Mouse (Mus musculus): ENCODE results near the gene Dab2ip. TPM values are rescaled to one million over a fixed set of nuclear protein-coding genes. Genes with fewer than 3 reads are reported as not detected.

Dab2ip gene
- polyA plus RNA-seq, 1 experiment from 2014 or later = 26.3 TPM

DNA sequence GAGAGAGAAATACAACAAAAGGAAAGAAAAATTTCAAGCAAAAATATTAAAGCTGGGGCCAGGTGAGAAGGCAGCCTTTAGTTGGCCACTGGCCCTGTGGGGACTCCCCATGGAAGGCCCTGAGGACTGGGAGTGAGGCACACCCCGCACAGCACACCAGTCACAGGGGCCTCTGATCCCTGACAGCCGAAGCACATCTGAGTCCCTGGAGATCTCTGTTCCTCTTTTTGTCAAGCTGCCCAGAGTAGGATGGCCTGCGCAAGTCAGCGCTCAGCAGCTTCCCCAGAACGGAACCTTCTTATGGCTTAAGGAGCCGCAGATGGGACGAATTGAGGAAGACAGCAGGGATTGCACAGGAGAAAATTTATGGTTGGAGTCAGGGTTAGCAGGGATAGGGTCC is 198.4 kb downstream of the Dab2ip start:
- H3K27ac ChIP-seq (ENCODE audit: low read length) = no peak overlapping the region
- no peaks in the 10 kb centered on the region for H3K36me3 ChIP-seq (ENCODE audit: insufficient read depth, low read length)
- 52% methylated on average over 7 of the region's 7 CpGs for WGBS
- no peak overlapping the region for H3K9ac ChIP-seq (replicated peaks; ENCODE audit: low read length)
- H3K4me3 ChIP-seq (ENCODE audit: low read length) = no peak overlapping the region
- H3K4me2 ChIP-seq (replicated peaks; ENCODE audit: low read depth, low read length) = no peak overlapping the region
- H3K4me1 ChIP-seq (ENCODE audit: insufficient read depth, low read length) = no peaks in the 10 kb centered on the region
- no peaks in the 10 kb centered on the region for H3K27me3 ChIP-seq (ENCODE audit: insufficient read depth, low read length)
- no peak for ATAC-seq (ENCODE audit: low FRiP score, low TSS enrichment)
- no peaks in the 10 kb centered on the region for H3K9me3 ChIP-seq (ENCODE audit: low read length)

DNA sequence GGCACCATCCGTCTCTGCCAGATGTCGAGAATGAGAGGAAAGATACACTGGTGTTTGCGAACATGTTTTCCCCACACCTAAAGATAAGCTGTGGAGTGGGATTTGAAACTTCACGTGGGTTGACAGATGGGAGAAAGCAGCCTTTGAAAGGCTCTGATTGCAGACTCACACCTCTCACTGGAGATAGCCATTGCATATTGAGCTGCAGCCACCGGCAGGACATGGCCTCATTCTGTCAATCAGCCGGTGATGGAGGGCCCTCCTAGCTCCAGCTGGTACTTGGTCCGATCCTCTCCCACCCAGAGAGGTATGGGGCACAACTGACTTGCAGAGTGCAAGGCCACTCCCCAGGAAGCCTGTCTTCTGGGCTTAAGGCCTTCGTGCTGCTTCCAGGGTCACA is 202.3 kb downstream of the Dab2ip start:
- H3K4me2 ChIP-seq (replicated peaks; ENCODE audit: low read depth, low read length) = no peak overlapping the region
- 62% methylated on average over 8 of the region's 8 CpGs for WGBS

DNA sequence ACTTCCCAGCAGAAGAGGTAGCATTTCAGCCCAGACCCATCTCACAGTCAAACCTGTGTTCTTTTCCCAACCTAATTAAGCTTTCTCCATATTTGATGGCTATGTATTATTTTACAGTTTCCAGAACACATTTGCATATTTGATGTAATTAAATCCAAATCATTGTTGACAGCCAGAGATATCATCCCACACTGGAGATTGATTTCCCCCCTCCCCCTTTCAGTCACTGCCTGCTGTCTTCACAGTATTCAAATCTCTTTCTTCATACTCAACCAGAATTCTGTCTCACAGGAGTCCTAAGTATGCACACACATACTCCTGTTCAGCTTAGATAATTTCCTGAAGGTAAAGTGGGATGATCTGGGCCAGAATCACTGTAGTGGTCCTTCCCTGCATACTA is 202.8 kb downstream of the Dab2ip start:
- Histone ChIP-seq H3K4me1 (ENCODE audit: insufficient read depth, low read length) (0 out of 2 replicates have a peak, but pooled peaks cover 3% of the 10 kb centered on the region), H3K36me3 (ENCODE audit: insufficient read depth, low read length) (no peaks in the 10 kb centered on the region), H3K9ac (replicated peaks; ENCODE audit: low read length) (no peak overlapping the region), H3K27me3 (ENCODE audit: insufficient read depth, low read length) (no peaks in the 10 kb centered on the region), H3K27ac (ENCODE audit: low read length) (no peak overlapping the region), H3K9me3 (ENCODE audit: low read length) (no peaks in the 10 kb centered on the region), H3K4me3 (ENCODE audit: low read length) (no peak overlapping the region), H3K4me2 (replicated peaks; ENCODE audit: low read depth, low read length) (no peak overlapping the region)
- ATAC-seq (ENCODE audit: low FRiP score, low TSS enrichment) = no peak

More for the DNA sequence above, 202.3 kb downstream of the Dab2ip start:
- H3K27ac ChIP-seq (ENCODE audit: low read length) = no peak overlapping the region
- H3K9me3 ChIP-seq (ENCODE audit: low read length) = no peaks in the 10 kb centered on the region
- H3K9ac ChIP-seq (replicated peaks; ENCODE audit: low read length) = no peak overlapping the region
- no peak for ATAC-seq (ENCODE audit: low FRiP score, low TSS enrichment)
- no peak overlapping the region for H3K4me3 ChIP-seq (ENCODE audit: low read length)
- H3K36me3 ChIP-seq (ENCODE audit: insufficient read depth, low read length) = no peaks in the 10 kb centered on the region
- 0 out of 2 replicates have a peak, but pooled peaks cover 3% of the 10 kb centered on the region for H3K4me1 ChIP-seq (ENCODE audit: insufficient read depth, low read length)
- no peaks in the 10 kb centered on the region for H3K27me3 ChIP-seq (ENCODE audit: insufficient read depth, low read length)

DNA sequence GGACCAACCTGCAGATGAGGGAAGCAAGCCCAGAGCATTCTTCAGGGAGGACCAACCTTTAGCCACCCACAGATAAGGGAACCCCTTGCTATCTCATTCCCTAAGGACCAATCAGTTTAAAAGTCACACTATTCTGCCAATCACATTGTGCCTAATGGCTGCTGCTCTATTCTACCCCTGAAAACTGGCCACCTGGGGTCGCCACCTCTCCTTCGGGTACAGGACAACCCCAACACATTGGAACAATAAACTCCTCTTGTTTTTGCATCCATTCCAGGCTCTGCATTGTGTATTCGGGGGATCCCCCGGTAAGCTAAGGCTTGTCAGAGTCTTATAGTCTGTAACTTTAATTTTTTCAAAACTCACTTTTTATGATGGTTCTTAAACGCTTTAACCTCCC is 203.4 kb downstream of the Dab2ip start:
- no peak overlapping the region for H3K4me2 ChIP-seq (replicated peaks; ENCODE audit: low read depth, low read length)
- H3K9ac ChIP-seq (replicated peaks; ENCODE audit: low read length) = no peak overlapping the region
- H3K9me3 ChIP-seq (ENCODE audit: low read length) = no peaks in the 10 kb centered on the region
- no peaks in the 10 kb centered on the region for H3K36me3 ChIP-seq (ENCODE audit: insufficient read depth, low read length)
- 0 out of 2 replicates have a peak, but pooled peaks cover 3% of the 10 kb centered on the region for H3K4me1 ChIP-seq (ENCODE audit: insufficient read depth, low read length)
- H3K4me3 ChIP-seq (ENCODE audit: low read length) = no peak overlapping the region
- 80% methylated on average over 5 of the region's 5 CpGs for WGBS
- ATAC-seq (ENCODE audit: low FRiP score, low TSS enrichment) = no peak
- H3K27ac ChIP-seq (ENCODE audit: low read length) = no peak overlapping the region
- H3K27me3 ChIP-seq (ENCODE audit: insufficient read depth, low read length) = no peaks in the 10 kb centered on the region

DNA sequence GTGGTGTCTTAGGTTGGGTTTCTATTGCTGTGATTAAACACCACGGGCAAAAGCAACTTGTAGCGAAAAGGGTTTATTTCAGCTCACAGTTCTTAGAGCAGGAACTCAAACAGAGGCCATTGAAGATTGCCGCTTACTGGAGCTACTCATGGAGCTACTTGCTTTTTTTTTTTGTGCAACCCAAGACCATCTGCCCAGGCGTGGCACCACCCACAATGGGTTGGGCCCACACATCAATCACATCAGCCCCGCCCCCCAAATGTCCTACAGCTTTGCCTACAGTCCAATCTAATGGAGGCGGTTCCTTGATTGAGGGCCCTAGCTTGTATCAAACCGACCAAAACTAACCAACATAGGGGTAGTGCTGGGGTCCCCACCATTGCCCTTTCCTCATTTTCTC is 205.8 kb downstream of the Dab2ip start:
- H3K9me3 ChIP-seq (ENCODE audit: low read length) = no peaks in the 10 kb centered on the region
- no peak overlapping the region for H3K9ac ChIP-seq (replicated peaks; ENCODE audit: low read length)
- H3K4me1 ChIP-seq (ENCODE audit: insufficient read depth, low read length) = 0 out of 2 replicates have a peak, but pooled peaks cover 9% of the 10 kb centered on the region
- no peak overlapping the region for H3K4me2 ChIP-seq (replicated peaks; ENCODE audit: low read depth, low read length)
- no peak overlapping the region for H3K4me3 ChIP-seq (ENCODE audit: low read length)
- ATAC-seq (ENCODE audit: low FRiP score, low TSS enrichment) = no peak
- H3K27ac ChIP-seq (ENCODE audit: low read length) = no peak overlapping the region
- H3K36me3 ChIP-seq (ENCODE audit: insufficient read depth, low read length) = no peaks in the 10 kb centered on the region
- no peaks in the 10 kb centered on the region for H3K27me3 ChIP-seq (ENCODE audit: insufficient read depth, low read length)
- 94% methylated on average over 7 of the region's 7 CpGs for WGBS

DNA sequence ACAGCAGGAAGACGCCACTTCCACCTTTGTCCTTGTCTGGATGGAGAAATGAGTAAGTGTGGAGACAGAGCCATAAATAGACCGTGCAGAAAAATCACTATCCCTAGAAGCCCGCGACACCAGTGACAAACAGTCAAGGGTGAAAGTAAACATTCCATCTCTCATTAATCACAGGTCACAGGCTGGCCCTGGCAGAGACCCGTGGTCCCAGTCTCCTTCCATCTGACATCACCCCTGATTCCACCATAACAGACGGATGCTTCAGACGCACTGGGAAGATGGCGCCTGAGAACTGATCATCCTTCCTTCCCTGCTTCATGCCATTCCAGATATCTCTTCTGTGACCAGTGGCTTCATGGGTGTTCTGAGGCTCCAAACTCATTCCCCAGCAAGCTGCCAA is 206.3 kb downstream of the Dab2ip start:
- ATAC-seq (ENCODE audit: low FRiP score, low TSS enrichment) = no peak
- no peaks in the 10 kb centered on the region for H3K27me3 ChIP-seq (ENCODE audit: insufficient read depth, low read length)
- H3K9ac ChIP-seq (replicated peaks; ENCODE audit: low read length) = no peak overlapping the region
- no peak overlapping the region for H3K27ac ChIP-seq (ENCODE audit: low read length)
- no peak overlapping the region for H3K4me2 ChIP-seq (replicated peaks; ENCODE audit: low read depth, low read length)
- no peak overlapping the region for H3K4me3 ChIP-seq (ENCODE audit: low read length)
- H3K9me3 ChIP-seq (ENCODE audit: low read length) = no peaks in the 10 kb centered on the region
- H3K36me3 ChIP-seq (ENCODE audit: insufficient read depth, low read length) = no peaks in the 10 kb centered on the region
- H3K4me1 ChIP-seq (ENCODE audit: insufficient read depth, low read length) = 0 out of 2 replicates have a peak, but pooled peaks cover 9% of the 10 kb centered on the region
- WGBS = 35% methylated on average over 8 of the region's 8 CpGs

DNA sequence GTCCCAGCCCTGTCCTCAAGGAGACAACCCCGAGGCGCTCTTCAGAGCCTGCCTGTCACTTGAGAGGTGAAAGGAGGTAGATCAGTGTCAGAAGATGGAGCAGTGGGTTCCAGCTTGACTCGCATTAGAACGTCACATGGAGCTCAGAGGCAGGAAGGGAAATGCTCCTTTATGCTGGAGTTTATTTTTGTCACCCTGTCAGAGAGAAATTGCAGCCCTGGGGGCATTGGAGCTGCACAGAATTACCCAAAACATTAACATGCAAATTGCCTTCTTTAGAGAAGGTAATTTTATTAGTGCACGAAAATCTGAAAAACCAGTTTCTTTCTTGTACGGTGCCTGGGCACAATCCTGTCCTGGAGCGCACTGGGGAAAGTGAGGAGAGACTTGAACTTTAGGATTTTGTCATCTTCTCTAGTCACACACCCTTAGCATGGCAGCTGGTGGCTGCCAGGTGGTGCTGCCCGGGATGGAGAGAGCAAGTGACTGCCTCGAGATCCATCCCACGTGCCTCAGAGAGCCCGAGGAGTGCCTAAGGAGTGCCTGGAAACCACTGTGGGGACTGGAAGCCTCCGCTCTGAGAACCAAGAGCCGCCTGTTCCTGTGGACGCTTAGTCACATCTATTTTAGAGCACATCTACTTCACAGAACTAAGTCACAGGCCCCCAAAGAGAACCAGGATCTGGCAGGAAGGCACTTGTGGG is 209.9 kb downstream of the Dab2ip start:
- Histone ChIP-seq H3K4me3 (ENCODE audit: low read length) (no peak overlapping the region), H3K4me2 (replicated peaks; ENCODE audit: low read depth, low read length) (no peak overlapping the region), H3K27me3 (ENCODE audit: insufficient read depth, low read length) (no peaks in the 10 kb centered on the region), H3K4me1 (ENCODE audit: insufficient read depth, low read length) (0 out of 2 replicates have a peak, but pooled peaks cover 9% of the 10 kb centered on the region), H3K36me3 (ENCODE audit: insufficient read depth, low read length) (no peaks in the 10 kb centered on the region), H3K9ac (replicated peaks; ENCODE audit: low read length) (no peak overlapping the region), H3K9me3 (ENCODE audit: low read length) (no peaks in the 10 kb centered on the region), H3K27ac (ENCODE audit: low read length) (no peak overlapping the region)
- ATAC-seq (ENCODE audit: low FRiP score, low TSS enrichment) = no peak
- 38% methylated on average over 14 of the region's 14 CpGs for WGBS

DNA sequence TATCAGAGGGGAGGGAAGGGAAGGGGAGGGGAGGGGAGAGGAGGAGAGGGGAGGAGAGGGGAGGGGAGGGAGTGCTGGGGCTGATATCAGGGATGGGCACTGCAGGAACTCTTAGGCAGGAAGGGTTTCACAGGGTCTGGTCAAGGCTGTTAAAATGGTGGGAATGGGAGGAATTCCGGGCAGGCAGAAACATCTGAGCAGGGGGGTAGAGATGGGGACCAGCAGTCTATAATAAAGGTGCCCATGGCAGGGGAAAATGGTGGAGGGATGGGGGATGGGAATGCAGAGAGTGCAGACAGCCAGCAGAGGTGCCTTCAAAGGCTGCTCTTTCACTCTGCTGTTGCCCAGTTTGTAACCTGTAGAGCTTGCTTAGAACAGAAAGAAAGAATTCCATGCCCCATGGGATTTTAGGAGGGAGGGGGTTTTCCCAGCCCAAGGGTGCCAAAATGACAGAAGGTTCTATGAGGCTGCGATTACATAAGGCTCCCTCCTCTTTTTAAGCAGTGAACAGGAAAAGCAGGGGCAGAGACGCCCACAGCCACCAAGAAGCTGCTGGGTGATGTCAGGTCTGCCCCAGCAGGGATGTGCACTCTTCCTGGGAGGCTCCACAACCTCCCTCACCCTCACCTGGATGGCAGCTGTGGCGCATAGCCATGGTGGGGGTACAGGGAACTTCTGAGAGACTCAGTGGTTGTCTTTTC is 210.6 kb downstream of the Dab2ip start:
- H3K27me3 ChIP-seq (ENCODE audit: insufficient read depth, low read length) = no peaks in the 10 kb centered on the region
- H3K4me2 ChIP-seq (replicated peaks; ENCODE audit: low read depth, low read length) = no peak overlapping the region
- no peak overlapping the region for H3K4me3 ChIP-seq (ENCODE audit: low read length)
- H3K9me3 ChIP-seq (ENCODE audit: low read length) = no peaks in the 10 kb centered on the region
- H3K36me3 ChIP-seq (ENCODE audit: insufficient read depth, low read length) = no peaks in the 10 kb centered on the region
- ATAC-seq (ENCODE audit: low FRiP score, low TSS enrichment) = no peak
- H3K27ac ChIP-seq (ENCODE audit: low read length) = no peak overlapping the region
- 38% methylated on average over 4 of the region's 4 CpGs for WGBS
- H3K4me1 ChIP-seq (ENCODE audit: insufficient read depth, low read length) = 0 out of 2 replicates have a peak, but pooled peaks cover 9% of the 10 kb centered on the region
- no peak overlapping the region for H3K9ac ChIP-seq (replicated peaks; ENCODE audit: low read length)

DNA sequence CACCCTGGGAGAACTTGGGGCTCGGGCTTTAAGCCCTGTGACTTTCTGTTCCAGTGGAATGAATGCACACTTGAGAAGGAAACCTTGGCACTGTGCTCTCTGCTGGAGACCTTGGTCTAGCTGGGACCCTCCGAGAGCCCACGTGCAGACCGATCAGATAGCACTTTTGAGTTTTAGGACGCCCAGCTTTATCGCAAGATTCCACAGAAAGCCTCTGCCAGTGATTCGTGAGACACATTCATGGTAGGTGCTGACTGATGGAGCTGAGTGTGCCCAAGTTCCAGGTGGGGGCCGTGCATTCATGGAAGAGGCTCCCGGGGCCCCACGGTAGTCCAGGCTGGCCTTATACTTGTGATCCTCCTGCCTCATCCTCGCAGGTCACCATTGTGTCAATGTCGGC is 211.3 kb downstream of the Dab2ip start:
- H3K27me3 ChIP-seq (ENCODE audit: insufficient read depth, low read length) = no peaks in the 10 kb centered on the region
- H3K9ac ChIP-seq (replicated peaks; ENCODE audit: low read length) = no peak overlapping the region
- WGBS = 90% methylated on average over 12 of the region's 12 CpGs
- no peaks in the 10 kb centered on the region for H3K36me3 ChIP-seq (ENCODE audit: insufficient read depth, low read length)
- H3K4me2 ChIP-seq (replicated peaks; ENCODE audit: low read depth, low read length) = no peak overlapping the region
- no peaks in the 10 kb centered on the region for H3K9me3 ChIP-seq (ENCODE audit: low read length)
- H3K4me3 ChIP-seq (ENCODE audit: low read length) = no peak overlapping the region
- H3K27ac ChIP-seq (ENCODE audit: low read length) = no peak overlapping the region
- ATAC-seq (ENCODE audit: low FRiP score, low TSS enrichment) = no peak
- 0 out of 2 replicates have a peak, but pooled peaks cover 9% of the 10 kb centered on the region for H3K4me1 ChIP-seq (ENCODE audit: insufficient read depth, low read length)

DNA sequence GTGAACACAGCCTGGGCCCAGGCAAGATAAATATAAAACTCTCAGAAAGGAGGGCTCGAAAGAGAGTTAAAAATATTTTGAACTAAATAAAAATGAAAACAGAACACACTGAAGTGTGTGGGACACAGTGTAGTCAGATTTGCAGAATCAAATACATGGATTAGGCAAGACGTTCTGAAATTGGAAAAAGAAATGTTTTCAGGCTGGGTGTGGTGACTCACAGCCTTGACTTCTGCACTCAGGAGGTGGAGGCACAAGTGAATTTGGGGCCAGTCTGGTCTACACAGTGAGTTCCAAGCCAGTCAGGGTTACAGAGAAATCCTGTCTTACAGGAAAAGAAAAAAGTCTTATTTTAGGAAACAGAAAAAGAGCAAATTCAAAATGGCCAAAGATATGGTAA is 212.5 kb downstream of the Dab2ip start:
- H3K27ac ChIP-seq (ENCODE audit: low read length) = no peak overlapping the region
- H3K4me3 ChIP-seq (ENCODE audit: low read length) = no peak overlapping the region
- 83% methylated on average over 2 of the region's 2 CpGs for WGBS
- no peak overlapping the region for H3K4me2 ChIP-seq (replicated peaks; ENCODE audit: low read depth, low read length)
- H3K9ac ChIP-seq (replicated peaks; ENCODE audit: low read length) = no peak overlapping the region
- no peaks in the 10 kb centered on the region for H3K36me3 ChIP-seq (ENCODE audit: insufficient read depth, low read length)
- H3K4me1 ChIP-seq (ENCODE audit: insufficient read depth, low read length) = 0 out of 2 replicates have a peak, but pooled peaks cover 6% of the 10 kb centered on the region
- ATAC-seq (ENCODE audit: low FRiP score, low TSS enrichment) = no peak
- no peaks in the 10 kb centered on the region for H3K27me3 ChIP-seq (ENCODE audit: insufficient read depth, low read length)
- H3K9me3 ChIP-seq (ENCODE audit: low read length) = no peaks in the 10 kb centered on the region
